Comparison of ENCODE assay signal across 8 mouse cellular contexts in genomic region chr12:45074611-45075342, GRCm38 (mm10). TPM values are rescaled to one million over a fixed set of nuclear protein-coding genes. Genes with fewer than 3 reads are reported as not detected.
DNase-seq lines count a peak whose midpoint lies in the region; ATAC-seq lines count a peak whose summit lies in the region.

Gene Stxbp6, minus strand, starts transcription at chr12:45074709.

- WGBS in forebrain, embryonic 13.5 days, result 1% methylated on average over 20 of the region's 20 CpGs
- 2% methylated on average over 20 of the region's 20 CpGs for WGBS in lung, embryonic 16.5 days

- H3K27me3 ChIP-seq in forebrain, embryonic 13.5 days, result 0 out of 2 replicates have a peak, but pooled peaks cover 2% of the 10 kb centered on the region
- H3K27me3 ChIP-seq in lung, embryonic 16.5 days (ENCODE audit: control insufficient read depth, insufficient read depth, low read depth, low read length), result no peaks in the 10 kb centered on the region

- peaks cover 23% of the 10 kb centered on the region for H3K4me1 ChIP-seq in forebrain, embryonic 13.5 days
- H3K4me1 ChIP-seq in lung, embryonic 16.5 days (replicated peaks; ENCODE audit: control insufficient read depth, insufficient read depth, low read length), result peaks cover 2% of the 10 kb centered on the region; the same call in 1 of the 2 replicates

- no peaks in the 10 kb centered on the region for H3K9me3 ChIP-seq in forebrain, embryonic 13.5 days (replicated peaks)
- no peaks in the 10 kb centered on the region for H3K9me3 ChIP-seq in lung, embryonic 16.5 days (ENCODE audit: control insufficient read depth, low read length)

- peak within 1 kb of the TSS; percentile 74 for H3K4me3 ChIP-seq in forebrain, embryonic 13.5 days
- peak within 1 kb of the TSS; percentile 76 for H3K4me3 ChIP-seq in lung, embryonic 16.5 days (ENCODE audit: low read length)

- intact Hi-C loops in heart, postnatal 36 days (cut with DNase I), result loop anchor here (5.0 kb wide), 1 partner anchor 83 kb away; no protein-coding TSS in a partner anchor

- peak within 1 kb of the TSS; percentile 82 for H3K9ac ChIP-seq in forebrain, embryonic 13.5 days
- H3K9ac ChIP-seq in lung, embryonic 16.5 days (ENCODE audit: low read length), result peak within 1 kb of the TSS; percentile 85

- no peaks in the 10 kb centered on the region for H3K36me3 ChIP-seq in forebrain, embryonic 13.5 days (ENCODE audit: poor library complexity, severe bottlenecking)
- no peaks in the 10 kb centered on the region for H3K36me3 ChIP-seq in lung, embryonic 16.5 days (ENCODE audit: control insufficient read depth, insufficient read depth, low read length)

- DNase-seq in 3T3-L1 (ENCODE audit: low read depth, low spot score), result peak; percentile 55
- DNase-seq in adrenal gland, postnatal 10 days, result peak; percentile 92
- peak; percentile 78 to 79 for DNase-seq in heart, postnatal 36 days
- peak in 1 of 2 experiments; percentile 48 for DNase-seq in layer of hippocampus, adult 8-10 months (ENCODE audit: low spot score in 2 of 2)
- DNase-seq in right cerebral cortex, adult 18-20 months, result peak; percentile 84
- DNase-seq in spleen, postnatal 36 days (ENCODE audit: low spot score in 2 of 2), result no peak

- H3K27ac ChIP-seq in forebrain, embryonic 13.5 days, result peak within 1 kb of the TSS; percentile 86
- H3K27ac ChIP-seq in lung, embryonic 16.5 days (ENCODE audit: low read length), result peak within 1 kb of the TSS; percentile 84

- peak; percentile 65 for ATAC-seq in forebrain, embryonic 13.5 days
- ATAC-seq in lung, embryonic 16.5 days (ENCODE audit: low read depth), result peak; percentile 63

- peak within 1 kb of the TSS; percentile 98 for H3K4me2 ChIP-seq in forebrain, embryonic 13.5 days
- H3K4me2 ChIP-seq in lung, embryonic 16.5 days (ENCODE audit: low read depth, low read length), result peak within 1 kb of the TSS; percentile 99

RNA-seq across cellular contexts. Expression of gene Stxbp6, which starts in this region (rescaled TPM):
- 10 to 100 TPM; 17.6 to 20.7 TPM for total RNA-seq in adrenal gland, postnatal 10 days (2021)
- 9.9 and 13.1 TPM in 2 replicates for polyA plus RNA-seq in forebrain, embryonic 13.5 days (2015; fragmentation: Nextera tagmentation; extraction: Ambion mirVana)
- 10 to 100 TPM; 10.3 to 11.7 TPM for total RNA-seq in heart, postnatal 36 days (2021)
- 10 to 100 TPM; 58.4 to 79.2 (median 75.5) TPM for total RNA-seq in layer of hippocampus, adult 8-10 months (2022)
- 14.2 and 16.9 TPM in 2 replicates for polyA plus RNA-seq in lung, embryonic 16.5 days (2015; fragmentation: Nextera tagmentation; extraction: Ambion mirVana)

Comparison
In these comparisons a context has a peak if more than half of its experiments do, and no peak if none do; other contexts are left out.
1. DNase-seq: peak in 3T3-L1 (single experiment), adrenal gland, postnatal 10 days (single experiment), heart, postnatal 36 days (2 of 2) and right cerebral cortex, adult 18-20 months (single experiment); none in spleen, postnatal 36 days (0 of 2).